In the genomic region with DNA sequence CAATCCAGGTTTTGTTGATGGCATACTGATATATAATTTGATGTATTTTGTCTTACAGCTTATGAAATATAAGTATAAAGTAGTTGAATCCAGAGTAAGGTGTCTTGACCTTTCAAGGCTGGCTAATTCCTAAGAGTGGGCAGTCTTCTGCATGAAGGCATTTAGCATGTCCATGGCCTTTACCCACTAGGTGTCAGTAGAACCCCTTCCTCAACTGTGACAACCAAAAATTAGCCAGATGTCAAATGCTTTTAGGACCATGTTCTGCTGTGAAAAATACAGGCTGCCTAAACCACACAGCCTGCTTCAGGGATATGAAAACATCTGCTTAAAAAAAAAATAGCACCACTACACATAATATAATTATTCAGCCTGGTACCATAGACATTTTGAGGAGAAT, we compare ENCODE assay signal across 9 mouse cellular contexts. TPM values are rescaled to one million over a fixed set of nuclear protein-coding genes. Genes with fewer than 3 reads are reported as not detected.
A peak's percentile ranks its signal among the peaks of the same experiment; 100 is the strongest.
DNase-seq lines count a peak whose midpoint lies in the region; TF ChIP-seq lines count a peak whose summit lies in the region.
"Had no signal": no experiment of that assay in that cellular context is flagged by ENCODE, and none has a peak within 500 bp of the region (broad histone marks: within the 10 kb centered on the region; RNA-seq: fewer than 3 reads in every experiment).

No protein-coding gene starts in this region.

- DNase-seq in cerebellum, adult 2 months, result peak in 1 of 2 experiments; percentile 20
- no peak for DNase-seq in cerebellum, adult 11-12 months
- DNase-seq in left cerebral cortex, postnatal 14 days (ENCODE audit: low spot score in 2 of 2), result peak; percentile 32 to 55
- DNase-seq in left cerebral cortex, postnatal 36 days (ENCODE audit: low spot score in 2 of 2), result no peak
- DNase-seq in brain, embryonic 14.5 days (ENCODE audit: low read depth), result peak; percentile 88
- DNase-seq in kidney, postnatal 25 days, result peak; percentile 42 to 66
- peak; percentile 89 for DNase-seq in retina, embryonic 14.5 days (ENCODE audit: low spot score)
- no peak for DNase-seq in ovary, adult 18-20 months (ENCODE audit: low spot score)

- H3K4me3 ChIP-seq in cerebellum, adult 2 months (replicated peaks; ENCODE audit: insufficient read depth, low read depth, low read length), result no peak overlapping the region
- H3K4me3 ChIP-seq: neural tube, embryonic 13.5 days had no signal

- intact Hi-C loops in left cerebral cortex, postnatal 14 days (cut with DNase I), result loop anchor here (1.0 to 10.0 kb wide), 2 partner anchors 158 to 311 kb away; a partner anchor contains a TSS
- intact Hi-C loops in left cerebral cortex, postnatal 36 days (cut with DNase I), result loop anchor here (2.0 kb wide), 1 partner anchor 141 kb away; no protein-coding TSS in a partner anchor

- peak; percentile 45; the same call in 1 of the 2 replicates for TF ChIP-seq CTCF in cerebellum, adult 2 months (IDR thresholded peaks at IDR 0.05; ENCODE audit: borderline replicate concordance, insufficient read depth, low read depth, low read length)
- TF ChIP-seq CTCF in brain, embryonic 14.5 days (IDR thresholded peaks at IDR 0.05; ENCODE audit: borderline replicate concordance, extremely low read depth, insufficient read depth, insufficient read length), result peak; percentile 71; the same call in 1 of the 2 replicates

- H3K27me3 ChIP-seq in cerebellum, adult 2 months (ENCODE audit: control insufficient read depth, insufficient read depth, low read length), result no peaks in the 10 kb centered on the region

- no peak overlapping the region for H3K27ac ChIP-seq in cerebellum, adult 2 months (ENCODE audit: insufficient read depth, low read length)
- H3K27ac ChIP-seq: neural tube, embryonic 13.5 days had no signal

- no peaks in the 10 kb centered on the region for H3K4me1 ChIP-seq in cerebellum, adult 2 months (ENCODE audit: control insufficient read depth, insufficient read depth, low read length)

- TF ChIP-seq POLR2A in cerebellum, adult 2 months (IDR thresholded peaks at IDR 0.05; ENCODE audit: borderline replicate concordance, insufficient read depth, low read length), result no peak
- TF ChIP-seq POLR2A in brain, embryonic 14.5 days (IDR thresholded peaks at IDR 0.05; ENCODE audit: borderline replicate concordance, extremely low read depth, insufficient read depth, insufficient read length, poor library complexity, severe bottlenecking), result no peak

RNA-seq across cellular contexts. Expression of a gene that starts 11.8 kb away (rescaled TPM):
- polyA plus RNA-seq in cerebellum, adult 2 months (2012; rRNA removed), result 9.1 and 10.8 TPM in 2 replicates
- total RNA-seq in left cerebral cortex, postnatal 14 days (2021), result 10 to 100 TPM; 26.3 to 28.2 TPM
- total RNA-seq in left cerebral cortex, postnatal 36 days (2021), result 10 to 100 TPM; 23.2 to 27.6 TPM
- 15.2 and 26.2 TPM in 2 replicates for polyA plus RNA-seq in brain, embryonic 14.5 days (2012; rRNA removed)

Comparison
In these comparisons a context has a peak if more than half of its experiments do, and no peak if none do; other contexts are left out.
1. DNase-seq: peak in left cerebral cortex, postnatal 14 days (2 of 2), brain, embryonic 14.5 days (single experiment), kidney, postnatal 25 days (2 of 2) and retina, embryonic 14.5 days (single experiment); none in cerebellum, adult 11-12 months (single experiment), left cerebral cortex, postnatal 36 days (0 of 2) and ovary, adult 18-20 months (single experiment).